Mouse (Mus musculus): Measurements from ENCODE around the gene Ifngr2. TPM values are rescaled to one million over a fixed set of nuclear protein-coding genes. Genes with fewer than 3 reads are reported as not detected.
A peak's percentile ranks its signal among the peaks of the same experiment; 100 is the strongest.

Gene Ifngr2
- polyA plus RNA-seq, 1 experiment from 2014 or later, result 50.2 TPM

DNA sequence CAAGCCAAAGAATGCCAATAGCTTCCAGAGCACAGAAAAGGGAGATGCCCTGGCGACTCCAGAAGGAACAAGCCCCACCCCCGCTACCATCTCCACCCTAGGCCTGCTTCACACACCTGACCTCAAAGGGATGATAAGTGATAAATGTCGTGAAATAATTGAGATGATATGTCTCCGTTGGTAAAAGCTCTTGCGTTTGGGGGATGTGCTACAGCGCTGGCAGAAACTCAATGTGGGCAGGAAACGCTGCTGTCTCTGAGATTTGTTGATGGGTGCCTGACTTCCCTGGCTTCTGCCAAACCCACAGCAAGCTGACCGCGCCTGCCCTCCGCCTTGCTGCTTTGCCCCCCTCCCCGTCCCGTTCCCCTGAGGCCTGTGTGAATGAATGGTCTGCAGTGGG lies 6.8 kb downstream of the Ifngr2 start:
- 36% methylated on average over 12 of the region's 12 CpGs for WGBS
- H3K27me3 ChIP-seq, result no peaks in the 10 kb centered on the region
- H3K36me3 ChIP-seq, result peaks cover 17% of the 10 kb centered on the region
- H3K4me2 ChIP-seq, result peak overlapping the region; percentile 25
- H3K4me1 ChIP-seq, result peaks cover 27% of the 10 kb centered on the region
- ATAC-seq (ENCODE audit: borderline replicate concordance, extremely low read depth, low FRiP score, low TSS enrichment), result peak; percentile 41; the same call in 1 of the 2 replicates
- H3K9me3 ChIP-seq, result no peaks in the 10 kb centered on the region
- H3K27ac ChIP-seq, result no peak overlapping the region
- no peak overlapping the region for H3K4me3 ChIP-seq
- H3K9ac ChIP-seq, result no peak overlapping the region

DNA sequence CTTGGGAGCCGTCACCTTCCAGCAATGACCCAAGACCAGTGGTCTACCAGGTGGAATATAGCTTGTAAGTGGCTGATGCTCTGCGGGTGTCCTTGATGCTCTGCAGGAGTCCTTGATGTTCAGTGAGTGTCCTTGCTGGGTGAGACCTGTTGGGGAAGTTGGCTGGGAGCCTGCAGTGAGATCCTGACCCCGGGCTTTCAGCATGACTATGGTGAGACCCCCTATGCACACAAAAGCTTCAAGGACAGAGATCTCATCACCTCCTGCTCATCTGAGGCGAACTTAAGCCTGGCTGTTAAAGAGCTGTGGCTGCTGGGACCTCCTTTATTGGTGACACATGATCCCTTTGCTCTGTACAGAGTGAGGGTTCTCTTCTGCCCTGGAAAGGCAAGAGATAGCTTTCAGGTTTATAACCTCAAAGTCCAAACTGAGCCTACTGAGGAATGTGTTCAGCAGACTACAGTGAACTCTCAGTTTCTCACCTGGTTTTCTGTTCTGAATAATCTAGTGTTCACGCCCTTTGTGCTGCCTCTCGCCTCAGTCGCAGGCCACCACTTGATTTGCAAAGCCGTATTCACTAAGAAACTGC lies 8.2 kb downstream of the Ifngr2 start:
- Histone ChIP-seq H3K27ac (no peak overlapping the region), H3K9me3 (no peaks in the 10 kb centered on the region), H3K36me3 (peaks cover 28% of the 10 kb centered on the region), H3K4me1 (peaks cover 16% of the 10 kb centered on the region), H3K4me3 (no peak overlapping the region), H3K4me2 (no peak overlapping the region), H3K27me3 (no peaks in the 10 kb centered on the region), H3K9ac (no peak overlapping the region)
- ATAC-seq (ENCODE audit: borderline replicate concordance, extremely low read depth, low FRiP score, low TSS enrichment), result no peak
- WGBS, result 89% methylated on average over 8 of the region's 8 CpGs

DNA sequence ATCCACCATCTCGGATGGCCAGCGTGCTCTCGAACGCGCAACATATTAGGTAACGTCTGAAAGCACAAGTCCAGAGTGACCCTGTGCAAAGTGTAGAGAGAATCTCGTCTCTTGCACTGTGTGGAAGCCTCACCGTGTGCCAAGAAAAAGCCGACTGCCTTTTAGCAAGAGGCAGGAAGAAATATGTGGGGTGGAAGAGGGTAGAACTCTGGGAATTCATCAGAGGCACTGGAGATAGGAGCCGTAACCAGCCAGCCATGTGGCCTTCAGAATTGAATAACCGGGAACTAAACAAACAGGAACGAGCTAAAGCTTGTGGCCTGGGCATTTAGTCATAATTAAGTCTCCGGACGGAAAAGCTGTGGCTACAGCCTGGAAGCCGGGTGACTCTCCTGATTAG lies 9.8 kb downstream of the Ifngr2 start:
- no peaks in the 10 kb centered on the region for H3K27me3 ChIP-seq
- no peak overlapping the region for H3K4me3 ChIP-seq
- no peak overlapping the region for H3K4me2 ChIP-seq
- 77% methylated on average over 15 of the region's 15 CpGs for whole genome bisulfite sequencing
- no peak overlapping the region for H3K9ac ChIP-seq
- no peak for ATAC-seq (ENCODE audit: borderline replicate concordance, extremely low read depth, low FRiP score, low TSS enrichment)
- H3K9me3 ChIP-seq, result no peaks in the 10 kb centered on the region
- no peak overlapping the region for H3K27ac ChIP-seq
- H3K36me3 ChIP-seq, result peaks cover 37% of the 10 kb centered on the region
- peaks cover 16% of the 10 kb centered on the region for H3K4me1 ChIP-seq

DNA sequence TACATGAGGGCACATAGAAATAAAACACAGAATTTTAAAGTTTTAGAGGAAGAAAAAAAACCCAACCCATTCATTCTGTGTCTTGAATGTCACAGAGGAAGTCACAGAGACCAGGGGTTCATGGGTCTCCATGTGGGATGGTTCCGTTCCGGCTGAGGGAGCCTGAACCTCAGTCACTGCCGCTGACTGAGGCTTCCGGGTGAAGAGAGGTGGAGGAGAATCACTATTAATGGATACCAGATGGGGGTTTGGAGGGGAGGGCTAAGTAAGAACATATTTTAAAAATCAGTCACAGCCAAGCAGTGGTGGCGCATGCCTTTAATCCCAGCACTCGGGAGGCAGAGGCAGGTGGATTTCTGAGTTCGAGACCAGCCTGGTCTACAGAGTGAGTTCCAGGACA lies 10.3 kb downstream of the Ifngr2 start:
- H3K27me3 ChIP-seq, result no peaks in the 10 kb centered on the region
- no peak overlapping the region for H3K4me2 ChIP-seq
- no peak overlapping the region for H3K27ac ChIP-seq
- no peak for ATAC-seq (ENCODE audit: borderline replicate concordance, extremely low read depth, low FRiP score, low TSS enrichment)
- H3K36me3 ChIP-seq, result peaks cover 43% of the 10 kb centered on the region
- H3K9me3 ChIP-seq, result no peaks in the 10 kb centered on the region
- H3K4me3 ChIP-seq, result no peak overlapping the region
- 82% methylated on average over 7 of the region's 7 CpGs for WGBS
- H3K4me1 ChIP-seq, result peaks cover 13% of the 10 kb centered on the region
- H3K9ac ChIP-seq, result no peak overlapping the region

DNA sequence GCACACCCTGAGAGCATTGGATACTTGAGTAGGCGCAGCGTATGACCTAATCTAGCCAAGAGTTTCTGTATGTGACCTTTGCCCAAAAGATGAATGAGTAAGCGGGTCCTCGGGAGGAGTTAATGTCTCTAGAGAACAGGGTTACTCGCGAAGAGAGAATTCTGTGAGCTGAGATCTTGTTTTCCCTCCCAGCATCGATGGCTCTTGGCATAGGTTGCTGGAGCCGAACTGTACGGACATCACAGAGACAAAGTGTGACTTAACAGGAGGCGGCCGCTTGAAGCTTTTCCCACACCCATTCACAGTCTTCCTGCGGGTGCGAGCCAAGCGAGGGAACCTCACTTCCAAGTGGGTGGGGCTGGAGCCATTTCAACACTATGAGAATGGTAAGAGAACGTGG lies 10.8 kb downstream of the Ifngr2 start:
- H3K4me3 ChIP-seq, result no peak overlapping the region
- no peak overlapping the region for H3K27ac ChIP-seq
- H3K4me1 ChIP-seq, result peaks cover 13% of the 10 kb centered on the region
- ATAC-seq (ENCODE audit: borderline replicate concordance, extremely low read depth, low FRiP score, low TSS enrichment), result peak; percentile 36; the same call in 1 of the 2 replicates
- no peak overlapping the region for H3K4me2 ChIP-seq
- no peaks in the 10 kb centered on the region for H3K27me3 ChIP-seq
- H3K9me3 ChIP-seq, result no peaks in the 10 kb centered on the region
- 77% methylated on average over 15 of the region's 15 CpGs for WGBS
- peaks cover 48% of the 10 kb centered on the region for H3K36me3 ChIP-seq
- H3K9ac ChIP-seq, result no peak overlapping the region

DNA sequence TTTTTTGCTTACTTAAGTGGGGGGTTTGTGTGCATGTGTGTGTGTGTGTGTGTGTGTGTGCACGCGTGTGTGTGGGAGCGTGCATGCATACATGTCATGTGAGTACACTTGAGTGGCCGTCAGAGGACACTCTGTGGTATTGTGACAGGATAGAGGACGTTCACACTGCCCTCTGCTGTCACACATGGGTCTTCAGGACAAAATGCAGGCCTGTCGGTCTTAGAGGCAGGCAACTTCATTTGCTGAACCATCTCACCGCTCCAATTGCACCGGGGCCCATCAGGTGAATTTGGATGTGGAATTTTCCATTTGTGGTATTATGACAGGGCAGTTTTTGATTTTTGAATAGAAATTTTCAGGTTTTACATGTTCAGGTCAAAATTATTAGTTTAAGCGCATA lies 14.2 kb downstream of the Ifngr2 start:
- no peaks in the 10 kb centered on the region for H3K27me3 ChIP-seq
- ATAC-seq (ENCODE audit: borderline replicate concordance, extremely low read depth, low FRiP score, low TSS enrichment), result no peak
- no peak overlapping the region for H3K4me3 ChIP-seq
- no peaks in the 10 kb centered on the region for H3K4me1 ChIP-seq
- H3K27ac ChIP-seq, result no peak overlapping the region
- 48% methylated on average over 9 of the region's 9 CpGs for WGBS
- no peaks in the 10 kb centered on the region for H3K9me3 ChIP-seq
- H3K9ac ChIP-seq, result no peak overlapping the region
- H3K36me3 ChIP-seq, result peaks cover 51% of the 10 kb centered on the region
- H3K4me2 ChIP-seq, result 0 out of 2 replicates have a peak overlapping the region, but pooled peaks have one; percentile 9

DNA sequence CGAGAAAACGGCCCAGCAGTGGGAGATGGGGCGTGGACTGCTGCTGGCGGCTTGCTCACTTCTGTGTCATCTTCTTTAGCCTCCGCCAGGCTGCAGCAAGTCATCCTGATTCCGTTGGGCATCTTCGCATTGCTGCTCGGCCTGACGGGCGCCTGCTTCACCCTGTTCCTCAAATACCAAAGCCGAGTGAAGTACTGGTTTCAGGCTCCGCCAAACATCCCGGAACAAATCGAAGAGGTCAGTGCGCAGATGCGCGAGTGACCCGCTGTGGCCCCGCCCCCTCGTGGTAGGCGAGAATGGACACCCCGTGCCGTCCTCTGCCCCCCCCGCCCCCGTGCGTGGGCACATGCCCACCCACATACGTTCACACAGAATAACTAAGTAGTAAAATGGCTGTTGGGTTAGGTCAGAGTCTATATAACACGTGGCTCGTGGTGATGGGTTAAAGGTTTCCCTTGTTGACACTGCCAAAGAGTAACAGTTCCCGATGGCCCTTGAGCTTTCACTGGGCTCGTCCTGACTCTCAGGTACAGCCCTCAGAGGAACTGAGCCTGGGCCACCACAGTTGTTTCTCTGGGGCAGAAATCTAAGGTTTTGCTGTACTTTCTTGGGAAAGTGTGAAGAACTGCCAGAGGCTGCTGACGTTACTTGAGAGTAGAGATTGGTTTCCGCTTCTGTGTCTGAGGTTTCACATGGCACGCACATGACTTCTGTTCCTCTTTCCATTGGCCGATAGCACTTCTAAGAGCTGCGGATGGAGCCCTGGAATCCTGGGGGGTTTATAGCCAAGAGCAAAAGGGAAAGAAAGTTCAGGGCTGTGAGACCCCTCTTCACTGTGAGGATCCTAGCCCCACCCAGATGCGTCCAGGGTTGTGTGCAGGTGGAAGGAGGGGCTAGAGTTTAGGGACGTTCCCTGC lies 14.9 kb downstream of the Ifngr2 start:
- H3K27ac ChIP-seq, result no peak overlapping the region
- peaks cover 51% of the 10 kb centered on the region for H3K36me3 ChIP-seq
- no peaks in the 10 kb centered on the region for H3K9me3 ChIP-seq
- H3K27me3 ChIP-seq, result no peaks in the 10 kb centered on the region
- H3K9ac ChIP-seq, result no peak overlapping the region
- 68% methylated on average over 38 of the region's 38 CpGs for WGBS
- no peak overlapping the region for H3K4me3 ChIP-seq
- H3K4me2 ChIP-seq, result peak overlapping the region; percentile 9; the same call in 1 of the 2 replicates
- H3K4me1 ChIP-seq, result no peaks in the 10 kb centered on the region
- no peak for ATAC-seq (ENCODE audit: borderline replicate concordance, extremely low read depth, low FRiP score, low TSS enrichment)

DNA sequence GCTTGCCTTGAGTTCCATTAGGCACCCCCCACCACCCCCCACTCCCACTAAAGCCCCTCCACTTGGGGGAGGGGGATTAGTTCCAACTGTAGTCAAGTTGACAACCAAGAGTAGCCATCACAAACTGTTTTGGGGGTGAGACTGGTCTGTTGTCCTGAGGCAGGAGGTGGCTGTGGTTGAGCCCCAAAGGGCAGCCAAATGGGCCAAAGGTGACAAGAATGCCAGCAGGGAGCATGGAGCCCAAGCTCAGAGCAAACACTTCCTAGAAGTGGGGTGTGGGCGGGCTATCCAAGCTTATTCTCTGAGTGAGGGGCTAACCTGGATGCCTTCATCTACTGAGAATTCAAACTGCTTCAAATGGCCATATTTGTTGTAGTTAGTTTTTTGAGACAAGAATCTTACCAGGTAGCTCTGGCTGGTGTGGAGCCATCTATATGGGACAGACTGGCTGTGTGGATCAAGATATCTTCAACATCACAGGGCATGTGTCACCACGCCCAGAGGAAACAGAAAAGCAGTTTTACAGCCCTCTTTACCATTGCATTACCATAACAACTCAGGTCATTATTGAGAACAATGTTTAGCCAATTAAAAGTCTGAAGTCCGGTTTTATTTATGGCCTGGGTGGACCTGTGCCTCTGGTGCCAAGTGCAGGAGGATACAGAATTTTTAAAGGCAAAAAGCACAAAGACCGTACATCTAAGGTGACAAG lies 17.9 kb downstream of the Ifngr2 start:
- no peaks in the 10 kb centered on the region for H3K27me3 ChIP-seq
- ATAC-seq (ENCODE audit: borderline replicate concordance, extremely low read depth, low FRiP score, low TSS enrichment), result no peak
- 78% methylated on average over 4 of the region's 4 CpGs for WGBS

DNA sequence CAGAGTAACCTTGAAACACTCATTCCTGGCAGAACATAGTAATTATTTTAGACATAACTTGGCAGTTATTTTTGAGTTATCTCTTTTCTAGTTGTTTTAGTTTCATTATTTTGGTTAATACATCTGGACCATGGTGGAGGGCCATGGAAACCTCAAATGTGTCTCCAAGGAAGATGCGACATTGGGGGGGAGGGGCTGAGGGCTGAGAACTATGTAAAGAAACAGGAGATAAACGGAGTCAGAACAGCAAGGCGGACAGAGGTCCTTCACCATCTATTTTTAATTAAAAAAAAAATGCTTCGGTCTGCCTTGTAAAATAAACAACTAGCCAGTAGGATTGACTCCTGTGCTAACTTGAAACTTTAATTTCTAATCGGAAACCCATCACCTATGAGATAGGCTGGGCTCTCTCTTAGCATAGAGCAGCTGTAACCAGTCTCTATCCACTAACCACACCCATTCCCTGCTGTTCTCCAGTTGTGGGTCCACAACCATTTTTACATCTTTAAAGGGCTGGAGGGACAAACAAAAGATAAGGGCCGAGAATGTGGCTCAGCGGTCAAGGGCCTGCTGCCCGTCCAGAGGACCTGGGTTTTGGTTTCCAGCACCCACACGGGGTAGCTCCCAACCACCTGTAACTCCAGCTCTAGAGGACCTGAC lies 18.6 kb downstream of the Ifngr2 start:
- Histone ChIP-seq H3K36me3 (peaks cover 29% of the 10 kb centered on the region), H3K4me1 (no peaks in the 10 kb centered on the region), H3K9me3 (no peaks in the 10 kb centered on the region), H3K27me3 (no peaks in the 10 kb centered on the region), H3K9ac (no peak overlapping the region), H3K27ac (no peak overlapping the region), H3K4me3 (no peak overlapping the region), H3K4me2 (no peak overlapping the region)
- 36% methylated on average over 9 of the region's 9 CpGs for WGBS
- ATAC-seq (ENCODE audit: borderline replicate concordance, extremely low read depth, low FRiP score, low TSS enrichment), result no peak

More for the DNA sequence above, 17.9 kb downstream of the Ifngr2 start:
- H3K9me3 ChIP-seq, result no peaks in the 10 kb centered on the region
- H3K9ac ChIP-seq, result no peak overlapping the region
- no peak overlapping the region for H3K4me3 ChIP-seq
- no peaks in the 10 kb centered on the region for H3K4me1 ChIP-seq
- no peak overlapping the region for H3K27ac ChIP-seq
- peaks cover 34% of the 10 kb centered on the region for H3K36me3 ChIP-seq
- no peak overlapping the region for H3K4me2 ChIP-seq

DNA sequence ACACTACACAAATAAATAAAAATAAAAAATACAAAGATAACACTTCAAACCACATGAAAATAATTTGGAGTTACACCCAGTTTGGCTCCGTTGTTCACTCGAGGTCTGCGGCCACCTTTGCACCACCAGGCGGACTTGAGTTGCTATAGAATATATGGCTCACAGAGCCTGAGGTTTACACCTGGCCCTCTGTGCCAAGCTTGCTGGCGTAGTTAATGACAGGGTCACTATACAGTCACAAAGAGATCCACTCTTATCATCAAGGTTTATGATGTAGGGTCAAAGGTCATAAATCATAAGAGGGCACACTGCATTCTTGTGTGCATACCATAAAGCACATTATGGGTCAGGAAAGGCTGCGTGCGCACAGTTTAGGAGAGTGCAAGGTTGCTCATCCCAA lies 19.1 kb downstream of the Ifngr2 start:
- Histone ChIP-seq H3K4me2 (no peak overlapping the region), H3K36me3 (peaks cover 26% of the 10 kb centered on the region), H3K4me3 (no peak overlapping the region), H3K27ac (no peak overlapping the region), H3K27me3 (no peaks in the 10 kb centered on the region), H3K9me3 (no peaks in the 10 kb centered on the region), H3K4me1 (no peaks in the 10 kb centered on the region), H3K9ac (no peak overlapping the region)
- ATAC-seq (ENCODE audit: borderline replicate concordance, extremely low read depth, low FRiP score, low TSS enrichment), result no peak
- WGBS, result 74% methylated on average over 7 of the region's 7 CpGs

DNA sequence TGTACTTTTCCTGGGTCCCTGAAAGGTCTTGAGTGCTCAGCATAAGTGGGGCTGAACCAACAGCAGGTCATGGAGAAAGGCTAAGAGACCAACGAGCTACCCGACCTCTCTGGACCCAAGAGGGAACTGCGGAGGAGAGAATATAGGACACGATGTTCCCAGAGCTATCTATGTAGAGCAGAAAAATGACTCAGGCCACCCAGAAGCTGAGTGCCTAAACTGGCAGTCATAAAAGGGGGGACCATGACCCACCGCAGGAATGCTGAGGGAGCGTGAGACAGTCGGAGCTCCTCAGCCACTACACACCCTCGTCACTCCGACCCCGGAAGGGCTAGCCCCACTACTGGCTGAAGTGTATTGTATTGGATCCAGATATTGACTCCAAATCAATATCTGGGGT lies 22.1 kb downstream of the Ifngr2 start:
- peaks cover 5% of the 10 kb centered on the region; the same call in 1 of the 2 replicates for H3K36me3 ChIP-seq
- H3K9me3 ChIP-seq, result no peaks in the 10 kb centered on the region
- no peak for ATAC-seq (ENCODE audit: borderline replicate concordance, extremely low read depth, low FRiP score, low TSS enrichment)
- H3K4me3 ChIP-seq, result no peak overlapping the region
- H3K4me1 ChIP-seq, result no peaks in the 10 kb centered on the region
- H3K9ac ChIP-seq, result no peak overlapping the region
- no peaks in the 10 kb centered on the region for H3K27me3 ChIP-seq
- 81% methylated on average over 10 of the region's 10 CpGs for WGBS
- H3K4me2 ChIP-seq, result no peak overlapping the region
- H3K27ac ChIP-seq, result no peak overlapping the region
